Comparison of ENCODE assay signal across 11 mouse cellular contexts in genomic region chr19:14388539-14388938, GRCm38 (mm10).
A peak's percentile ranks its signal among the peaks of the same experiment; 100 is the strongest.
DNase-seq lines count a peak whose midpoint lies in the region; ATAC-seq and TF ChIP-seq lines count a peak whose summit lies in the region.
"Had no signal": no experiment of that assay in that cellular context is flagged by ENCODE, and none has a peak within 500 bp of the region (broad histone marks: within the 10 kb centered on the region; RNA-seq: fewer than 3 reads in every experiment).

No protein-coding gene starts in this region.

- no peaks in the 10 kb centered on the region for H3K79me2 ChIP-seq in myocyte (ENCODE audit: control insufficient read depth, insufficient read depth)

- no peak overlapping the region for H3K4me3 ChIP-seq in myocyte
- no peak overlapping the region for H3K4me3 ChIP-seq in forebrain, embryonic 16.5 days (replicated peaks; ENCODE audit: low read length)
- H3K4me3 ChIP-seq in hindbrain, embryonic 14.5 days (replicated peaks; ENCODE audit: low read length) = no peak overlapping the region
- H3K4me3 ChIP-seq: erythroblast, embryonic 14.5 days; neural tube, embryonic 13.5 days had no signal

- H3ac ChIP-seq in myocyte (ENCODE audit: control insufficient read depth, insufficient read length) = no peak overlapping the region

- peak; percentile 4 to 8 for DNase-seq in cerebellum, adult 18-20 months
- no peak for DNase-seq in cerebellum, postnatal 4 days (ENCODE audit: low spot score in 2 of 2)
- peak; percentile 16 for DNase-seq in urinary bladder, postnatal 14 days (ENCODE audit: low spot score)
- no peak for DNase-seq in urinary bladder, postnatal 10 days (ENCODE audit: low spot score)
- no peak for DNase-seq in hindbrain, embryonic 14.5 days (ENCODE audit: low spot score)
- no peak for DNase-seq in c-Kit-positive CD71-positive TER-119-positive erythroid progenitor cells, embryonic 14.5 days (ENCODE audit: low spot score)
- DNase-seq: kidney, postnatal 14 days had no signal

- WGBS in forebrain, embryonic 16.5 days = 48% methylated on average over 4 of the region's 4 CpGs
- 43% methylated on average over 4 of the region's 4 CpGs for WGBS in hindbrain, embryonic 14.5 days

- H3K36me3 ChIP-seq in myocyte (ENCODE audit: control insufficient read depth, insufficient read depth) = no peaks in the 10 kb centered on the region
- H3K36me3 ChIP-seq in forebrain, embryonic 16.5 days (ENCODE audit: control insufficient read depth, insufficient read depth) = no peaks in the 10 kb centered on the region
- H3K36me3 ChIP-seq in hindbrain, embryonic 14.5 days (replicated peaks; ENCODE audit: control insufficient read depth, insufficient read depth) = no peaks in the 10 kb centered on the region
- H3K36me3 ChIP-seq: neural tube, embryonic 13.5 days had no signal

- ATAC-seq in forebrain, embryonic 16.5 days = no peak
- no peak for ATAC-seq in hindbrain, embryonic 14.5 days (ENCODE audit: low FRiP score)

- TF ChIP-seq POLR2A in myocyte (IDR thresholded peaks at IDR 0.05; ENCODE audit: insufficient read length, low read depth) = no peak

- H3K27ac ChIP-seq in forebrain, embryonic 16.5 days (ENCODE audit: low read length) = no peak overlapping the region
- H3K27ac ChIP-seq in hindbrain, embryonic 14.5 days = no peak overlapping the region
- H3K27ac ChIP-seq: neural tube, embryonic 13.5 days had no signal

- no peak overlapping the region for H3K9ac ChIP-seq in forebrain, embryonic 16.5 days (replicated peaks; ENCODE audit: low read depth, low read length)
- no peak overlapping the region for H3K9ac ChIP-seq in hindbrain, embryonic 14.5 days
- H3K9ac ChIP-seq: neural tube, embryonic 13.5 days had no signal

- no peaks in the 10 kb centered on the region for H3K9me3 ChIP-seq in forebrain, embryonic 16.5 days (ENCODE audit: control insufficient read depth, low read length)
- H3K9me3 ChIP-seq in hindbrain, embryonic 14.5 days (ENCODE audit: control insufficient read depth, low read length) = no peaks in the 10 kb centered on the region
- H3K9me3 ChIP-seq: neural tube, embryonic 13.5 days had no signal

- no peaks in the 10 kb centered on the region for H3K27me3 ChIP-seq in myocyte (ENCODE audit: control insufficient read depth, insufficient read depth, insufficient read length)
- 0 out of 2 replicates have a peak, but pooled peaks cover 2% of the 10 kb centered on the region for H3K27me3 ChIP-seq in forebrain, embryonic 16.5 days (replicated peaks; ENCODE audit: control insufficient read depth, insufficient read depth, low read length)
- H3K27me3 ChIP-seq in hindbrain, embryonic 14.5 days (ENCODE audit: control insufficient read depth, insufficient read depth, low read length) = no peaks in the 10 kb centered on the region
- H3K27me3 ChIP-seq: neural tube, embryonic 13.5 days had no signal

- H3K4me1 ChIP-seq in forebrain, embryonic 16.5 days (replicated peaks; ENCODE audit: control insufficient read depth, insufficient read depth, low read length) = peaks cover 5% of the 10 kb centered on the region; the same call in 1 of the 2 replicates
- H3K4me1 ChIP-seq in hindbrain, embryonic 14.5 days (replicated peaks; ENCODE audit: control insufficient read depth, insufficient read depth, low read length) = no peaks in the 10 kb centered on the region
- H3K4me1 ChIP-seq: neural tube, embryonic 13.5 days had no signal

- H3K4me2 ChIP-seq in myocyte (ENCODE audit: low read depth) = peak overlapping the region; percentile 50
- no peak overlapping the region for H3K4me2 ChIP-seq in forebrain, embryonic 16.5 days (ENCODE audit: low read length)
- no peak overlapping the region for H3K4me2 ChIP-seq in hindbrain, embryonic 14.5 days (replicated peaks)
- H3K4me2 ChIP-seq: neural tube, embryonic 13.5 days had no signal

TF ChIP-seq in myocyte, 11 proteins besides CTCF, POLR2A, EP300 and RAD21:
- no peak for TF ChIP-seq CEBPB (IDR thresholded peaks at IDR 0.05; ENCODE audit: insufficient read depth, poor library complexity, severe bottlenecking)
- no peak for TF ChIP-seq SRF (IDR thresholded peaks at IDR 0.05; ENCODE audit: control insufficient read depth, insufficient read length, low read depth)
- TF ChIP-seq MAX (IDR thresholded peaks at IDR 0.05; ENCODE audit: low read depth) = no peak
- no peak for TF ChIP-seq TCF3 (IDR thresholded peaks at IDR 0.05; ENCODE audit: insufficient read length, low read depth)
- TF ChIP-seq MYOD1 (IDR thresholded peaks at IDR 0.05; ENCODE audit: control insufficient read depth in 1 of 3, insufficient read length in 2 of 3, low read depth in 2 of 3) = no peak
- TF ChIP-seq E2F4 (IDR thresholded peaks at IDR 0.05; ENCODE audit: insufficient read depth) = no peak
- TF ChIP-seq USF1 (IDR thresholded peaks at IDR 0.05; ENCODE audit: low read depth) = no peak
- no peak for TF ChIP-seq TCF12 (IDR thresholded peaks at IDR 0.05; ENCODE audit: insufficient read depth, poor library complexity, severe bottlenecking)
- TF ChIP-seq POLR2AphosphoS2 (IDR thresholded peaks at IDR 0.05; ENCODE audit: insufficient read length, low read depth) = no peak
- TF ChIP-seq REST (IDR thresholded peaks at IDR 0.05; ENCODE audit: insufficient read depth, insufficient read length) = no peak
- TF ChIP-seq MYOG (IDR thresholded peaks at IDR 0.05; ENCODE audit: control insufficient read depth in 1 of 3, insufficient read depth in 1 of 3, insufficient read length in 2 of 3, low read depth in 2 of 3) = no peak

Comparison
In these comparisons a context has a peak if more than half of its experiments do, and no peak if none do; other contexts are left out.
1. DNase-seq: peak in cerebellum, adult 18-20 months (2 of 2) and urinary bladder, postnatal 14 days (single experiment); none in cerebellum, postnatal 4 days (0 of 2), urinary bladder, postnatal 10 days (single experiment), hindbrain, embryonic 14.5 days (single experiment) and c-Kit-positive CD71-positive TER-119-positive erythroid progenitor cells, embryonic 14.5 days (single experiment).